Mouse (Mus musculus) frontal cortex, adult 2 months (tissue): ENCODE measurements at regions not wholly inside any gene's neighbourhood (a gene's known extent, or its start where the extent isn't known, plus 50 kb on each side); places are given as distances from the start of the nearest gene placed in this dataset.

Source experiments
- DNase-seq, 2 experiments: peaks; one replicate each; pipeline ENCODE4 v3.0.0; 2022; ENCODE audit warnings: low spot score in 1 of 2; ENCODE audit errors: extremely low spot score in 1 of 2

DNA sequence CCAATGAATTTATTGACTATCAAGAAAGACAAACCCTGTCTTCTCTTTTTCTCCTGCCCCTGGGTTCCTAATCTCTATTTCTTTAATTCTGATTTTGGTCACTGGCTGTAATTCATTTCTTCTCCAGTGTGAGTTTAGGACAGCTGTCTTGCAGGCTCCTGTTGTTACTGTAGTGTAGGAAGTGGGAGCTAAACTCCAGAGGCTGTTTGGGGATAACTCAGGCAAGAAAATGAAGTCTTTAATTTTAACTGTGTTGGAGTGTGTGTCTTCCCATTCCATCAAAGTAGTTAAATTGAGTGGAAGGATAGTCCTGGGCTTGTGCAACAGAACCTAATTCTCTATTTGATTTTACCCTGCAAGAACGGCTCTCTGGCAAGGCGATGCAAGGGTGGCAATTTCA is 381.0 kb downstream of the Igsf11 start:
- no peak for DNase-seq

GRCm38 (mm10) chr16:39284484-39284883 is 392.0 kb downstream of the Igsf11 start:
- DNase-seq, result peak in 1 of 2 experiments; percentile 34

DNA sequence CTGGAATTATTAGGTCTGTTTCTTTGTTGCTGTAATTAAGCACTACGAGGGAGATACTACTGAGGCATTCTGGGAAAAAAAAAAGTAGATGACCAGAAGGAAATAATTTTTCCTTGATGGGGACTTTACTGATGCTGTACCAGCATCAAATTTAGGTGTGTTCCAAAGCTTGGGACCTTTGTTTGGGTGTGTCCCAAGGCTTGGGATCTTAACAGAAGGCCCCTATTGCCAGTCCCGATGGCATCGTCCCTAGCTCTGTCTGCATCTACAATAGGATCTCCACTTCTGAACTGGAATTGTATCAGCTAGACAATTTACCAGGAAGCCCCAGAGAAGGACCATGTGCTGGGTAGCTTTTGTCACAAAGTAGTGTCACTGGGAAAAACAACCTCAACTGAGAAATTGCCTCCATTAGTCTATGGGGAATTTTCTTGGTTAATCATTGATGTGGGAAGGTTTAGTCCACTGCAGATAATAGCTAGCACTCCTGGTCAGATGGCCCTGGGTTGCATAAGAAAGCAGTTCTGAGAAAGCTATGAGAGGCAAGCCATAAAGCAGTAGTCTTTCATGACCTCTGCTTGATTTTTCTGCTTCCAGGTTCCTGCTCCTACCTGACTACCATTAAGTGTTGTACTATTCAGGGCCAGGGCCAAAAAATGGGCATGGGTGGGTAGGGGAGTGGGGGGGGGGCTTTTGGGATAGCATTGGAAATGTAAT is 392.7 kb downstream of the Igsf11 start:
- DNase-seq, result no peak

DNA sequence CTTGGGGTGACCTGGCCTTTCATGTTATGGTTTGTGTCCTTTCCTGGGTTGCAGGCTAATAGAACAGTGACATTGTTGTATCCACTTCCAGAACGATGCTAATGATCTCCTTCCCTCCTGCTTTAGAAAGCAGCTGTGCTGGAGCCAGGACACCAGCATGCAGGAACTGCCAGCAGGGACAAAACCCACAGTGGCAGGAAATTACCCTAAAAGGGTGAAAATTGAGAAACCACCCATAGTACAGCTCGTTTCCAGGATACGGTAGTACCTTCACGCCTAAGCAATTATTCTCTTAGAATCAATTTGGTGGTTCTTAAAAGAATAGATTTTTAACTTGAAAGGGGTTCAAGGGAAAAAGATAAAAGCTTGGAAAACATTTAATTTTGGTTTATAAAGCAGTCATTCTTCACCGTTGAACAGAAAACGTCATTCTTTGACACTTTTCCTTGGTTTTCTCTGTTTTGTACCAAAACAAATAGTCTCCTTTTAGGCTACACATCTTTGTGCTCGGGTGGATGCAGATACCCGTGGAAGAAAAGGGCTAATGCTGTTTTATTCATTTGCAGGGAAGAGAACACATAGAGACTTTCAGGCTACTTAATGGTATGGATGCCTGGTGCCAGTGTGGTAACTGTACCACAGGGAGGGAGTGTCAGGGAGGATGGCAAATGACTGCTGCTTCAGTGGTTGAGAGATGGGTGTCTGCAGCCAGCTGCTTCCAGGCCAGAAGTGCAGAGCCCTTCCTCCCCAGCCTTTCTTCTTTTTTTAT is 394.5 kb downstream of the Igsf11 start:
- peak in 1 of 2 experiments; percentile 18 for DNase-seq

- no peak for DNase-seq
Observed at GRCm38 (mm10) chr16:39298856-39299255, 406.4 kb downstream of the Igsf11 start.

DNA sequence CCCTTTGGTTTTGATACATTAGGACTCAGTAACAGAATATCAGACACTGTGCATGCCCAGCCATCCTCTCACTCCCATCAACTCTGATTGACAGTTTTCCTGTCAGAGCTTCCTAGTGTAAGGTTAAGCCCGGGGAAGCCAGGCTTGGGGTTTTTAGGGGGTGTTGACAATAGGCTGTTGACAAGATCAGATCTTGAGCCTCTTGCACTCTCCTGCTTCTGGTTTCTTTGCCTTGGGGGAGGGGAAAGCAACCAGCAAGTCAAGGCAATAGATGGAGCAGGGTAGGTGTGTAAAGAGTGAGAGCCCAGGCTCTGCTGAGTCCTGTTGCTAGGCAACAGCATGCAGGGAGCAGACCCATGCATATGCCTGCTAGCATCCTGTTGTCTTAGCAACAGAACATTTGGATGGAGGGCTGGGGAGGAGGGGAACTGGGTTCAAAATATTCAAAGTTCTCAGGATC is 410.5 kb downstream of the Igsf11 start:
- DNase-seq, result peak; percentile 75 to 78

GRCm38 (mm10) chr16:39303371-39303770 is 410.9 kb downstream of the Igsf11 start:
- no peak for DNase-seq

DNA sequence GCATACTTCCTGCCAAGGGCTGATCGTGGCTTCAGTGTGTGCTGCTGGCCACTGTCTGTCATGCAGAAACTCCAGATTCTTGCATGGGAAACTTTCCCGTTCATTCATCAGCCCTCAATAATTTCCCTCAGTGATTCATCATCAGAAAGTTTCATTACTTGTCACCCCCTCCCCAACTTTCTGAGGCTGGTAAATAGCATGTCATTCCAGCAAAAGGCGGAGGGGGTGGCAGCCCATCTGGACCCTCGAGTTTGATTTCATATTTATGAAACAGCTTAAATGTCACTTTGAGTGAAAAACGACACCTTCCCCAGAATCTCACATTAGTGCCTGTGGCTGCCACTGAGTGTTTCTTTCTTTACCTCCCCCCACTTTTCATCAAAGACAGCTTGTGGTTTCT is 415.5 kb downstream of the Igsf11 start:
- DNase-seq, result no peak

DNA sequence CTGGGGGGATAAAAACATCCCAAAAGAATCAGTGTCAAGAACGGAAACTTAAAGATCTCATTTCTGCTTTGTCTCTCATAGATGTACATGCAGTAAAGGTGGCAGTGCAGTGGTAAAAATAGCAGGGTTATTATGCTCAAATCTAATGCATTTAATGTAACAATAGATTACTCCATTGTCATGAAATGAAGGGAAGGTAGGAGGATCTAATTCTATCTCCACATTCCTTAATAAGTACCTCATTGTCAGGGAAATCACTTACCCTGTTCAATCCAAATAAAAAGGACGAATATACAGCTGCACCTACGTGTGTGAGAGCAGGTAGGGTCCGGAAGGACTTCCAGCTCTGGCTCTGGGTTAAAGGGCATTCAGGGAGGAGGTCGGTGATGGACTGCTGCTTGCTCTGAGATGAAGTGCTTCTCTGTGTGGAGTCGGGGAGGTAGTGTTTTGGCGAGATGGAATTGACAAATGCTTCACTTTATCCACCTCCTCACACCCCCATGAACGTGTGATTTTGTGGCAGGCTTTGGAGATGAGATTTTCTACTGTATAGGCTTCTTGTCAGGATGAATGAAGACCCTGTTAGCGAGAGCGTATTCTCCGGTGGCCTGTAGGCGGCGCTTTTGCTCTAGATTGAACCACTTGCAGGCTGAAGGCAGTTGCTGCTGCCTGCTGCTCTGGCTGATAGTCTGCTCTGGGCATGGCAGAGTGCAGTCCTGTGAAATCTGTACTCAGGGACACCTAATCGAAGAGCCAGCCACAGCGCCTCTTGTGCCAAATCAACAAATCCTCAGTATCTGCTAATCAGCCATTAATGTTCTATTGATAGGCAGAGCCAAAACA is 424.5 kb downstream of the Igsf11 start:
- DNase-seq, result peak; percentile 66 to 92

DNA sequence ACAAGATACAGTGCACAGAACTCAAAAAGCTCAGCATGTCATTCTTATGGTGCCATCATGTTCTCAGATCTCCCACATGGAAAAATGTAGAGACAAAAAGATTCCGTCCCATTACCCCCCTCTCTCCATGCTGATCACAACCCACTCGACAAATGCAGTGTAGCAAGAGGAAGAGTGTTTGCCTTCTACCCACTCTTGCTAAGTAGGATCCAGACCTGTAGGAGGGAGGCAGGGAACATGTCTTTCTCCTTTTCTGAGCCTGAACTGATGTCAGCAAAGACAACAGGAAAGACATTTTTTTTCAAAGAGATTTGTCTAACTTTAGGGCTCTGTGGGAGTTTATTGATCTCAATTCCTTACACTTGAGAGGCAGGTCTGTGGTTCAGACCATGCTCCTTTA is 433.2 kb downstream of the Igsf11 start:
- peak in 1 of 2 experiments; percentile 47 for DNase-seq

GRCm38 (mm10) chr16:39363657-39364056 is 471.2 kb downstream of the Igsf11 start:
- no peak for DNase-seq

DNA sequence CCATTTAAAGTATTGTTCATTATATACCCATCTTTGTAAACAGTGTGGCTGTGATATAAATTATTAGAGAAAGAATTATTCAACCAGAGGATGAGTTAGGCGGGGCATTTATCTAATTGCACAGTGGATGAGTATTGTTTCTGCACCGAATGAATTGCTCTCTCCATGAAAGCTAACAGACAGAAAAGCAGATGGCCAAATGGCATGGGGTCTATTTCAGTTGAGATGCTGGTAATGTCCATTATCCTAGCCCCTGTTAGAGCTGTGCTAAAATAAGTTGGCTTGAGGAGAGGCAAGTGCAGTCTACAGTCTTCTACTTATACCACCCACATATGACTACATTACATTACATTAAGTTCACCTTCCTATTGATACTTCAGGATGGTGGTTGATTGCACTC is 475.8 kb downstream of the Igsf11 start:
- DNase-seq, result no peak

GRCm38 (mm10) chr16:39374616-39375015 is 482.1 kb downstream of the Igsf11 start:
- DNase-seq, result peak; percentile 55 to 65

- no peak for DNase-seq
Observed at GRCm38 (mm10) chr16:39379959-39380358, 487.5 kb downstream of the Igsf11 start.

GRCm38 (mm10) chr16:39389943-39390342 is 497.5 kb downstream of the Igsf11 start:
- DNase-seq, result peak in 1 of 2 experiments; percentile 20

GRCm38 (mm10) chr16:39390626-39391025 is 498.2 kb downstream of the Igsf11 start:
- DNase-seq, result no peak

DNA sequence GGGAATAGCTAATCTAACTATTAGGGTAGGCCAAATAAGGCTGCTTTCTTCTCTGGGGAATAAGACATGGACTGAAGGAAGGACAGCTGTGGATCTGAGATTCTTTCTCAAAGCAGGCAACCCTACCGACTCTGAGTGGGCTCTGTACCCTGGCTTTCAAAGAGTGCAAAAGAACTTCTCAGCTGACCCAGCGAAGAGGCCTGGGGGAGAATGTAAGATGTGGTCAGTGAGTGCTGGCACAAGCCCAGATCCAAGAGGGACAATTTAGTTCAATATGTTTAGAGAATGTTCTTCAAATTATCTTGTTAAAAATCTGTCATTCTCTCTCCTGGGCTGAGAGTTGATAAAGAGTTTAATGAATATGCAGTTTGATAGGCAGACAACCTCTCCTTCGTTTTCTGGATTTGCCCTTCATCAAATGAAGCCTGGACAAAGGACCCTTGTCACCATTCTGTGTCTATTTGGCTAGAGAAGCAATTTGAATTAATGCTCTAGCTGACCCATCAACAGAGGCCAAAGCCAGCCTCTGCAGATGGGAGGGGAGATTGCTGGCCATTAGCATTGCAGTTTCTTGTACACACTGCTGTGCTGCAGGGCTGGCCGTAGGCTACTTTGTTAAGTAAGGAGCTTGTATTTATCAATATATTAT is 509.8 kb downstream of the Igsf11 start:
- peak; percentile 23 to 39 for DNase-seq

DNA sequence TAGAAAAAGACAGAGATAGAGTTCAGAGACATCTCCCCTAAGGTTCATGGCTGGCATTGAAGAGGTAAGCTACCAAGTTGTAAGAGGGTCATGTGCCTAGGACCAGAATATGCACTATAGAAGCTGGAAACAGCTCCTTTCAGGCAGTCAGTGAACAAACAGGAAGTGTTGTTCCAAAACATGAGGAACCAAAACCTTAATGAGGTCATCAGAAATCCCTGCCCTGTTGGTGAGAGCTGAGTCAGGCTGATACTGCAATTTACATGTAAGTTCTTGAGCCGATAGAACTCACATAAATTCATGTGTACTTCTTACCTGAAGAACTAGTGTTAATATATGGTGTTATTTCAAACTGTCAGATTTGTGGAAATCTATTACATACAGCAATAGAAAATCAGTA is 539.1 kb downstream of the Igsf11 start:
- no peak for DNase-seq

- DNase-seq, result peak in 1 of 2 experiments; percentile 43
Observed at GRCm38 (mm10) chr16:39445740-39446139, 538.4 kb upstream of the Lsamp start.

DNA sequence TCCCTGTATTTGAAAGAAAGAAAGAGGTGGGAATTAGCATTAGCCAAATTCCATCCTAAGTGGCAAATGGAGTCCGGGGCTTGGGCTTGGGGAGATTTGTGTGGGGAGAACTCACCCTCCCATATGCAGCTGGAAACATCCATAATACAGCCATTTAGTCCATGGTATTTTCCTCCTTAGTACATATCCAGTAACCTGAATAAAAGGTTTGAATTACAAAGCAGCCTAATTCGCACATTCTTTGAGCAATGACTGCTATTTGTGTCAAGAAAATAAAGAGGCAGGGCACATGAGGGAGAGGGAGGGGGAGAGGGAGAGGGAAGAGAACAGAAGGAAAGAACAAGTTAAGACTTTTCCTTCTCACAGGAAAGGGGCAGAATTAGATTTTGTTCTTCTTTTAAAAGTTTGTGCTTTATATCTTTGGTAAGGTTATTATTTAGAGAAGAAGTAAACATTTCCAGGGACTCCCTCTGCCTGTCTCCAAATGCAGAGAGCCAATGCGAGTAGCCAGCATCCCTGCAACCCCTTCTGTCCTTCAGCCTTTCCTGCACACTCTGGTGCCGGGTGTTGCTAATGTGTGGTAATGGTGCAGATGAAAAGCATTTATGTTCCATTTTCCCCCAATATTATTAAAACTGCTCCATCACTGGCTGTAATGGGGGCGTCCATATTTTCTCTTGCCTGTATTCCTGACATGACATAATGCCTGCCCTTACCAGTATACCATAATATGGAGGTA is 530.6 kb upstream of the Lsamp start:
- DNase-seq, result no peak
